Mouse (Mus musculus) heart, adult 2 months (tissue): ENCODE data around the gene Tigar. TPM values are rescaled to one million over a fixed set of nuclear protein-coding genes. Genes with fewer than 3 reads are reported as not detected.
A peak's percentile ranks its signal among the peaks of the same experiment; 100 is the strongest.

ENCODE experiments used
- DNase-seq, 2 experiments: peaks; one replicate each; pipeline ENCODE4 v3.0.0; 2021
- H3K27ac ChIP-seq: fragments of 200-600 bp; 2 replicates; pipeline ENCODE4 v1.8.1; 2022
- H3K27me3 ChIP-seq: fragments of 200-500 bp; 2 replicates; pipeline ENCODE4 v1.6.1; 2012; ENCODE audit warnings: mild to moderate bottlenecking, low read length, inconsistent platforms, mixed read lengths; ENCODE audit not compliant: control insufficient read depth, insufficient read depth
- H3K36me3 ChIP-seq: fragments of 200-500 bp; 2 replicates; pipeline ENCODE4 v1.6.1; 2012; ENCODE audit warnings: low read length, inconsistent platforms; ENCODE audit not compliant: control insufficient read depth, insufficient read depth
- H3K4me1 ChIP-seq: fragments of 200-500 bp; 2 replicates; pipeline ENCODE4 v1.6.1; 2011; ENCODE audit warnings: low read length; ENCODE audit not compliant: control insufficient read depth, insufficient read depth
- H3K4me3 ChIP-seq: fragments of 200-600 bp; 2 replicates; pipeline ENCODE4 v1.8.1; 2022
- H3K79me2 ChIP-seq: fragments of 200-500 bp; replicated peaks from 2 replicates; pipeline ENCODE4 v1.6.1; 2012; ENCODE audit warnings: mild to moderate bottlenecking, inconsistent platforms, low read length, moderate library complexity, mixed read lengths; ENCODE audit not compliant: control insufficient read depth, insufficient read depth
- H3K9ac ChIP-seq: fragments of 200-500 bp; 2 replicates; pipeline ENCODE4 v1.6.1; 2012; ENCODE audit warnings: low read depth, mild to moderate bottlenecking, control low read depth, inconsistent platforms, low read length, mixed read lengths
- CTCF ChIP-seq: fragments of 200-600 bp; IDR thresholded peaks from 2 replicates; pipeline ENCODE4 v1.8.1; 2022; ENCODE audit warnings: antibody characterized with exemption, mild to moderate bottlenecking, moderate library complexity
- EP300 ChIP-seq: fragments of 200-500 bp; IDR thresholded peaks from 2 replicates; pipeline ENCODE4 v1.6.1; 2011; ENCODE audit warnings: low read depth, low read length, control low read depth; ENCODE audit not compliant: insufficient read depth
- POLR2A ChIP-seq: fragments of 200-500 bp; IDR thresholded peaks from 2 replicates; pipeline ENCODE4 v1.6.1; 2011; ENCODE audit warnings: mild to moderate bottlenecking, low read depth, low read length, control low read depth; ENCODE audit not compliant: insufficient read depth
- WGBS: fragments of 180-500 bp; shearing (Covaris S2); methylation state at CpG from one replicate; pipeline ENCODE4 v1.1.7; 2018; 5-methylcytosine and 5-hydroxymethylcytosine counted together
- intact Hi-C: fragments of 180-260 bp; cut with DNase I; formaldehyde crosslinking; loops from one replicate; pipeline ENCODE4 v1.15.1; 2025
- polyA plus RNA-seq: library from polyadenylated mRNA; depleted of rRNA; stranded (reverse); fragments of >200 nt; gene quantifications from 2 replicates; pipeline ENCODE4 v1.2.3, GENCODE M21; 2012; rRNA removed
- total RNA-seq, 2 experiments: library from RNA; stranded (reverse); gene quantifications; 2 replicates each; pipeline ENCODE4 v1.2.3; 2021

Tigar gene
- total and polyA plus RNA-seq, 3 experiments = 18.0 to 59.7 (median 50.0) TPM

DNA sequence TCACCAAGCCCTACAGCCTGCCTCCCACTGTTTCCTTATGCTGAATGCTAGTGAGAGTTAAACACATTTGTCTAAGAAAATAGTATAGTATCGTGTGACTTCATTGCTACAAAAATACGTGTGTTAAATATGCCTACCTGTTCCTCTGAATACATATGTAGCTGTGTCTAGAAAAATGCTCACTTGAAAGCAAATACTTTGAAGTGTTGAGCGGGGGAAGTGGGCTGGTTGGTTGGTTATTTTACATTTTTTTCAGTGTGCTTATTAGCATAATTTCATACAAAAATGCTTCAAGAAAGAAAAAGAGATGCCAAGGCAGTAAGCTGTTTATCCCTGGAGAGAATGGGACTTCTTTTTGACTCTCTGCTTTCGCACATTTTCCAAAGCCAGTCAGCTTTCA lies 49.4 kb downstream of the Tigar start:
- WGBS = 85% methylated on average over 4 of the region's 4 CpGs
- Histone ChIP-seq H3K4me1 (no peaks in the 10 kb centered on the region), H3K79me2 (no peaks in the 10 kb centered on the region), H3K9ac (no peak overlapping the region), H3K27ac (no peak overlapping the region), H3K4me3 (no peak overlapping the region), H3K36me3 (no peaks in the 10 kb centered on the region), H3K27me3 (no peaks in the 10 kb centered on the region)
- intact Hi-C loops = no loop called here
- TF ChIP-seq CTCF (no peak), EP300 (no peak), POLR2A (no peak)
- DNase-seq = no peak

GRCm38 (mm10) chr6:127056990-127057588 lies 52.3 kb downstream of the Tigar start:
- TF ChIP-seq POLR2A = no peak
- TF ChIP-seq EP300 = no peak
- TF ChIP-seq CTCF = no peak
- Histone ChIP-seq H3K79me2 (no peaks in the 10 kb centered on the region), H3K9ac (no peak overlapping the region), H3K27me3 (no peaks in the 10 kb centered on the region), H3K36me3 (no peaks in the 10 kb centered on the region), H3K27ac (no peak overlapping the region), H3K4me3 (no peak overlapping the region), H3K4me1 (no peaks in the 10 kb centered on the region)
- intact Hi-C loops = no loop called here
- DNase-seq = peak in 1 of 2 experiments; percentile 10
- 33% methylated on average over 12 of the region's 12 CpGs for WGBS

DNA sequence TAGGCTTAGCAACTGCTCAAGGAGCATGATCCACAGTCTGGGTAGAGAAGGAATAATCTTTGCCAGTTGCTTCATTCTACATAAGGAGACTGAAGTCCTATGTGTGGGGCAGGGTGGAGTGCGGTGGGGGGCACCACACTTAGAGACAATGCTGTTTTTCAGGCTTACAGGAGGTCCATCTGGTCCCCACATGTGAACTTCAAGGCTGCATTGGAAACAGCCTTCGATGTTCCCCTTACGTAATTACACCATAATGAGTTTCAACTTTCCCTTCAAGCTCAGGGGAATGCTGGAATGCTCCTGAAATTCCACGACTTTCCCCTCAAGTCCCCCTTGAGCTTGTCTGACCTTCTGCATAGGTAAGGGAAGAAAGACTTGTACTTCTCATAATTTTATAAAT lies 58.5 kb downstream of the Tigar start:
- no peak overlapping the region for H3K9ac ChIP-seq
- H3K79me2 ChIP-seq = no peaks in the 10 kb centered on the region
- no peak overlapping the region for H3K27ac ChIP-seq
- intact Hi-C loops = no loop called here
- H3K27me3 ChIP-seq = no peaks in the 10 kb centered on the region
- no peaks in the 10 kb centered on the region for H3K36me3 ChIP-seq
- no peak for DNase-seq
- H3K4me1 ChIP-seq = no peaks in the 10 kb centered on the region
- 70% methylated on average over 4 of the region's 4 CpGs for WGBS
- no peak overlapping the region for H3K4me3 ChIP-seq
- TF ChIP-seq EP300 = no peak
- no peak for TF ChIP-seq POLR2A
- TF ChIP-seq CTCF = no peak

DNA sequence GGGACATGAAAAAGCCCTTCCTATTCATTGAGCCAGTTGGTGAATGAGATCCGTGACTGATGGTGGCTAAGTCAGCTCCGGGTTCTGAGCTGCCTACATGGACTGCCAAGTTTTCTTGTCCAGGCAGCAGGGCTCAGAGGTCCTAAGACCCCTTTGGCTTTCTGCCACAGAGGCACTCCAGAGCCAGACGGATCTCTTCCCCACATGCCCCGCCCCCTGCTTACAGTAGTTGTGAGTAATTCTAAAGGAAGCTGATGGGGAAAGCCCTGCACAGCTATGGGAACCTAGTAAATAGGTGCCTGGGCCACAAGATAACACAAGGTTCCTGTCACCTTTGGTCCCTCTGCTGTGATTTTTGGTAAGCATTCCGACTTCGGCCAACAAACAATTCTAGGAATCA lies 64.4 kb downstream of the Tigar start:
- H3K4me3 ChIP-seq = no peak overlapping the region
- no peaks in the 10 kb centered on the region for H3K36me3 ChIP-seq
- TF ChIP-seq CTCF (no peak), EP300 (no peak), POLR2A (no peak)
- H3K27me3 ChIP-seq = no peaks in the 10 kb centered on the region
- DNase-seq = no peak
- intact Hi-C loops = no loop called here
- no peaks in the 10 kb centered on the region for H3K4me1 ChIP-seq
- no peak overlapping the region for H3K27ac ChIP-seq
- WGBS = 15% methylated on average over 6 of the region's 6 CpGs
- no peaks in the 10 kb centered on the region for H3K79me2 ChIP-seq
- H3K9ac ChIP-seq = no peak overlapping the region

Other genes starting within 250 kb of the Tigar start
- not detected for gene Dyrk4, start 187.7 kb downstream of the Tigar start, total RNA-seq
- gene Dyrk4, start 187.7 kb downstream of the Tigar start, polyA plus RNA-seq = 0.04 TPM in 1 of 2 replicates, not detected in the other
- under 1 TPM; 0.36 to 0.44 TPM for gene Rad51ap1, start 170.0 kb downstream of the Tigar start, total RNA-seq
- gene Rad51ap1, start 170.0 kb downstream of the Tigar start, polyA plus RNA-seq = 0.82 and 2.4 TPM in 2 replicates
- gene D6Wsu163e, start 169.6 kb downstream of the Tigar start, total RNA-seq = 10 to 100 TPM; 11.0 to 11.3 TPM
- gene D6Wsu163e, start 169.6 kb downstream of the Tigar start, polyA plus RNA-seq = 3.8 and 8.1 TPM in 2 replicates
- under 1 TPM; 0.37 to 0.57 TPM for gene Fgf6, start 94.0 kb downstream of the Tigar start, total RNA-seq
- gene Fgf6, start 94.0 kb downstream of the Tigar start, polyA plus RNA-seq = 0.26 and 0.39 TPM in 2 replicates
- not detected for gene Fgf23, start 36.7 kb downstream of the Tigar start, total RNA-seq
- gene Fgf23, start 36.7 kb downstream of the Tigar start, polyA plus RNA-seq = not detected in 2 replicates
- 100 to 1,000 TPM; 132 to 139 TPM for gene Ccnd2, start 42.6 kb upstream of the Tigar start, total RNA-seq
- 46.2 and 53.4 TPM in 2 replicates for gene Ccnd2, start 42.6 kb upstream of the Tigar start, polyA plus RNA-seq